Mouse (Mus musculus) midbrain, embryonic 15.5 days (tissue): ENCODE measurements around the gene Gm9903. TPM values are rescaled to one million over a fixed set of nuclear protein-coding genes. Genes with fewer than 3 reads are reported as not detected.

ENCODE experiments used
- ATAC-seq: fragments of 200-750 bp; cut with Nextera tagmentation; replicated peaks from 2 replicates; pipeline ENCODE4 v1.8.0; 2017; ENCODE audit warnings: moderate TSS enrichment
- H3K27ac ChIP-seq: fragments of 300-500 bp; sonication (generic); 2 replicates; pipeline ENCODE4 v1.5.1; 2015; ENCODE audit warnings: mild to moderate bottlenecking, inconsistent platforms
- H3K27me3 ChIP-seq: fragments of 300-500 bp; sonication (generic); replicated peaks from 2 replicates; pipeline ENCODE4 v1.6.1; 2015; ENCODE audit warnings: inconsistent platforms
- H3K36me3 ChIP-seq: fragments of 300-500 bp; sonication (generic); replicated peaks from 2 replicates; pipeline ENCODE4 v1.6.1; 2015; ENCODE audit warnings: inconsistent platforms
- H3K4me1 ChIP-seq: fragments of 300-500 bp; sonication (generic); 2 replicates; pipeline ENCODE4 v1.6.1; 2015; ENCODE audit warnings: inconsistent platforms
- H3K4me2 ChIP-seq: fragments of 300-500 bp; sonication (generic); 2 replicates; pipeline ENCODE4 v1.6.1; 2015; ENCODE audit warnings: inconsistent platforms, mild to moderate bottlenecking, moderate library complexity
- H3K4me3 ChIP-seq: fragments of 300-500 bp; sonication (generic); 2 replicates; pipeline ENCODE4 v1.5.1; 2015; ENCODE audit warnings: mild to moderate bottlenecking, inconsistent platforms
- H3K9ac ChIP-seq: fragments of 300-500 bp; sonication (generic); 2 replicates; pipeline ENCODE4 v1.6.1; 2015; ENCODE audit warnings: mild to moderate bottlenecking, inconsistent platforms
- H3K9me3 ChIP-seq: fragments of 300-500 bp; sonication (generic); 2 replicates; pipeline ENCODE4 v1.6.1; 2016; ENCODE audit warnings: inconsistent platforms
- WGBS: fragments of 180-500 bp; shearing (Covaris S2); methylation state at CpG from one replicate; pipeline ENCODE4 v1.1.7; 2015; ENCODE audit warnings: mixed read lengths; 5-methylcytosine and 5-hydroxymethylcytosine counted together
- polyA plus RNA-seq: library from polyadenylated mRNA; unstranded; fragments of >200 nt; fragmentation: Nextera tagmentation; extraction: Ambion mirVana; gene quantifications from 2 replicates; pipeline ENCODE4 v1.2.1, GENCODE M21; 2015

The Gm9903 gene
- polyA plus RNA-seq, 1 experiment from 2014 or later, result 0.77 TPM

DNA sequence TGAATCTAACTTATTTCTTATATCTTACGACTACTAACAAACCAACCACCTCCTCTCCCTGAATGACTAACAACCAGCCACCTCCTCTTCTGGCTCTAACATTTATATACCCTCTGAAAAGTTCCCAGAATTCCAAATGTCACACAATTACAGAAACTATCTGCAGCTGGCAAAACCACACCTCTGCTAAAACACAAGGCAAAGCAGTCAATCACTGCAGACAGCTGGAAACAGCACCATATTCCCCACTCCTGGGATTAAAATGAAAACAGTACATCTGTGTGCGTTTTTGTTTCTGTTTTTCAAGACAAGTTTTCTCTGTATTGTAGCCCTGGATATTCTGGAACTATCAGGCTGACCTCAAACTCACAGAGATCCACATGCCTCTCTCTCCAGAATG, 7.1 kb upstream of the Gm9903 start:
- peaks cover under 1% of the 10 kb centered on the region; the same call in 1 of the 2 replicates for H3K4me1 ChIP-seq
- no peak overlapping the region for H3K4me3 ChIP-seq
- no peak overlapping the region for H3K9ac ChIP-seq
- H3K36me3 ChIP-seq, result no peaks in the 10 kb centered on the region
- no peak overlapping the region for H3K4me2 ChIP-seq
- ATAC-seq, result no peak
- H3K27ac ChIP-seq, result no peak overlapping the region
- no peaks in the 10 kb centered on the region for H3K27me3 ChIP-seq
- WGBS, result 93% methylated on average over 2 of the region's 2 CpGs
- H3K9me3 ChIP-seq, result no peaks in the 10 kb centered on the region

DNA sequence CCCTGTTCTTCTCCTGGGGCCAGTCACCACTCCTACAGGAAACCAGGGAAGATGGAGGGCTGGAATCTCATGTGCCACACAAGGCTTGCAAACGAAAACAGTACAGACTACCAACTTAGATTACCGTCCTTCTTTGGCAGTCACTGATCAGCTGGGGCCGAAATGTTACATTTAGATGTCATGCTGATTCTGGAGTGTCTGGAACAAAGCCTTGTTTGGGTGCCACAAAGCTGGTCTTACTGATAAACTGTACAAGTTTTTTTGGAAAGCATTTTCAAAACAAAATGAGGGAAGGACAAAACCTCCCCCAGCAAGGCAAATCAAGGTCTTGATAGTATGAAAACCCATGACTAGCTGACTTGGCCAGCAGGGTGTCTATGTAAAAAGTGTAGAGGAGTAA, 6.0 kb upstream of the Gm9903 start:
- no peak overlapping the region for H3K9ac ChIP-seq
- H3K27me3 ChIP-seq, result no peaks in the 10 kb centered on the region
- H3K27ac ChIP-seq, result no peak overlapping the region
- no peak overlapping the region for H3K4me3 ChIP-seq
- H3K36me3 ChIP-seq, result no peaks in the 10 kb centered on the region
- no peak overlapping the region for H3K4me2 ChIP-seq
- peaks cover 10% of the 10 kb centered on the region for H3K4me1 ChIP-seq
- H3K9me3 ChIP-seq, result no peaks in the 10 kb centered on the region
- 89% methylated on average over 3 of the region's 3 CpGs for WGBS
- ATAC-seq, result no peak

DNA sequence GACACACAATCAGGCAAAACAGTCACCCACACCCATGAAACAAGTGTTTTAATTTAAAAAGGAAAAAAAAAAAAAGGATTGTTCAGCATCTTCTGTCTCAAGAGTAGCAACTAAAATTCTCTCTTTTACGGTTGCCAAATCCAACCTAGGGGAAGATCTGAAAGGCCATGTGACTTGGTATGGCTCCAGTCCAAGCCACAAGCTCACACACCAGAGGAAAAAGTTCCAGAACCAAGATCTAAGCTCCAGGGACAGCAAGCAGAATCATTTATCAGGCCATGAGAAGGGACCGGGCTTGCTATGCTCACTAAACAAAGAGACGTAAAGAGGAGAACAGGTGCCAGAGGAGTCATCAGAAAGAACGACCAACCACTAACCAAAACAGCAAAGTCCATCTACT, 1.8 kb upstream of the Gm9903 start:
- no peak overlapping the region for H3K9ac ChIP-seq
- H3K9me3 ChIP-seq, result no peaks in the 10 kb centered on the region
- H3K27me3 ChIP-seq, result no peaks in the 10 kb centered on the region
- H3K4me2 ChIP-seq, result peak overlapping the region; percentile 97
- H3K27ac ChIP-seq, result no peak overlapping the region
- no peak for ATAC-seq
- H3K4me3 ChIP-seq, result peak overlapping the region; percentile 68; the same call in 1 of the 2 replicates
- H3K36me3 ChIP-seq, result no peaks in the 10 kb centered on the region
- 52% methylated on average over 4 of the region's 4 CpGs for WGBS
- peaks cover 24% of the 10 kb centered on the region for H3K4me1 ChIP-seq

DNA sequence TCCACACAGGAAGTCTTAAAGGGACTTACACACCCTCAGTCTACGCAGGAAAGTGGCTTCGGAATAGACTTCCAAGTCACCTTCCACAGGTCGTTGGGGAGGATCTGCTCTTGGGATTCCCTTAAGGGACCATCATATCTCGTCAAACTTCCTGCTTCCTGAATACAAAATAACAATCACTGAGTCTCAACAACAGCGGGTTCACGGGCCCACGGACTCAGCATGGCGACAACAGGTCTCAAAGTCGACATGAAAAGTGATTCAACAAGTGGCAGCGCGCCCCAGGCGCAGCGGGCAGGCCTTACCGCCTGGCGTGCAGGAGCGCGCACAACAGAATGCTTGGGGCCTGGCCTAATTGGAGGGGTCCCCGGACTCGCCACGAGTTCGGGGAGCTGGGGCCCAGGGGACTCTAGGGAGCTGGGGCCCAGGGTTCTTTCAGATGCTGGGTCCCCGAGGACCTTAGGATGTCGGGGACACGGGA, 865 bp upstream of the Gm9903 start:
- Histone ChIP-seq H3K27ac (peak overlapping the region; percentile 93), H3K4me3 (peak overlapping the region; percentile 68), H3K4me1 (peaks cover 24% of the 10 kb centered on the region), H3K9me3 (no peaks in the 10 kb centered on the region), H3K27me3 (no peaks in the 10 kb centered on the region), H3K36me3 (no peaks in the 10 kb centered on the region), H3K9ac (peak overlapping the region; percentile 58), H3K4me2 (peak overlapping the region; percentile 97)
- under 1% methylated on average over 24 of the region's 24 CpGs for WGBS
- ATAC-seq, result 0 out of 2 replicates have a peak, but pooled peaks have one; percentile 0

DNA sequence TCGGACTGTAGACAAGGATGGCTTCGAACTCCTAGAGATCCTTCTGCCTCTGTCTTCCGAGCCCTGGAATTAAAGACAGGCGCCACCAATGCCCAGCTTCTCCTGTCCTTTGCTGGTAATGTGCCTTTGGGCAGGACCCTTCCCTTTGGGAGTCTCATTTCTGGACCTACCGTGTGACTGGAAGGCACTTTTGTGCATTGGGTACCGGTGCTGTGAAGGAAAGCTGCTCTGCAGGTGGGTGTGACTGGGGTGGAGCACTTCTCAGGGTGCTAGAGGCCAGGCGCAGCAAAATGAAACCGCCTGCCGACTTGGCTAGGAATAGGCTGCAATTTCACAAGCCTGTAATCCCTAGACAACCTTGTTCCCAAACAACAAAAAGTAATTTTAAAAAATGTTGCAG, 336 bp downstream of the Gm9903 start:
- H3K9ac ChIP-seq, result peak overlapping the region; percentile 38
- H3K4me3 ChIP-seq, result peak overlapping the region; percentile 68
- 3% methylated on average over 9 of the region's 9 CpGs for WGBS
- H3K9me3 ChIP-seq, result no peaks in the 10 kb centered on the region
- H3K4me2 ChIP-seq, result peak overlapping the region; percentile 97
- no peaks in the 10 kb centered on the region for H3K36me3 ChIP-seq
- peaks cover 24% of the 10 kb centered on the region for H3K4me1 ChIP-seq
- no peaks in the 10 kb centered on the region for H3K27me3 ChIP-seq
- H3K27ac ChIP-seq, result peak overlapping the region; percentile 93
- peak; percentile 43 for ATAC-seq

DNA sequence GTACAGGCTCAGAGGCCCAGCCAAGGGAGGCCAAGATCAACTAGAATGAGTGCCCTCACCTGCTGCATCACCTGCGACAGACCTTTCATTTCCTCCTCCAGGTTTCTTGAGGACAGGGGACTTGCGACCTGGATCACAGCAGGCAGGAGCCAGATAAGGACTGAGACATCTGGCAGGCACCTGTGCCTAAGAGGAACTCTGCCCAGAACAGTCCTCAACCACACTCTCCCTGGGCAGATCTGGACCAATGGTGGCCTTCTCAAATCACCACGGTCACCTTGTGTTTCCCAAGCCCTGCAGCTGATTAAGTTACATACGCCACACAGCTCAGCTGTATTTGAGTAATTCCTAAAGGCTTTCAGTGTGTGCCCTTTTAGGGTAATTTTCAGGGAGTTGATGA, 890 bp downstream of the Gm9903 start:
- Histone ChIP-seq H3K4me3 (peak overlapping the region; percentile 68), H3K4me2 (peak overlapping the region; percentile 97), H3K4me1 (peaks cover 24% of the 10 kb centered on the region), H3K36me3 (no peaks in the 10 kb centered on the region), H3K9ac (peak overlapping the region; percentile 38), H3K27me3 (no peaks in the 10 kb centered on the region), H3K27ac (no peak overlapping the region), H3K9me3 (no peaks in the 10 kb centered on the region)
- WGBS, result 80% methylated on average over 4 of the region's 4 CpGs
- no peak for ATAC-seq

DNA sequence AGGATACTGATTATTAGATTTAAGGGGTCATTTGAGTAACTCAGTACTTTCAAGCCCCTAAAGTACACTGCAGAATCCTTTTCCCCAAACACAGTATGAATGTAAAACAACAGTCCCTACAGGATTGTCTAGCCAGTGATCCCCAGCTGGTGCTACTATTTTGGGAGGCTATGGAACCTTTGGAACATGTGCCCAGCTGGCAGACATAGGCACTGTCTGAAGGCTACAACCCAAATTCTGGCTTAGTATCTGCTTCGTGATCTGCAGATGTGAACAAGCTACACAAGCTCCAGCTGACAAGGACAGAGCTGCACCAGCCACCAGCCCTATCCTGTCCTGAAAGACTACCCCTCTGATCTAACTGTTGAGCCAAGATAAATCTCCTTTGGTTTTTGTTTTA, 2.8 kb downstream of the Gm9903 start:
- 91% methylated on average over 1 of the region's 1 CpGs for WGBS
- Histone ChIP-seq H3K9me3 (no peaks in the 10 kb centered on the region), H3K27ac (no peak overlapping the region), H3K4me2 (no peak overlapping the region), H3K4me1 (peaks cover 24% of the 10 kb centered on the region), H3K4me3 (no peak overlapping the region), H3K9ac (no peak overlapping the region), H3K36me3 (no peaks in the 10 kb centered on the region), H3K27me3 (no peaks in the 10 kb centered on the region)
- ATAC-seq, result no peak

DNA sequence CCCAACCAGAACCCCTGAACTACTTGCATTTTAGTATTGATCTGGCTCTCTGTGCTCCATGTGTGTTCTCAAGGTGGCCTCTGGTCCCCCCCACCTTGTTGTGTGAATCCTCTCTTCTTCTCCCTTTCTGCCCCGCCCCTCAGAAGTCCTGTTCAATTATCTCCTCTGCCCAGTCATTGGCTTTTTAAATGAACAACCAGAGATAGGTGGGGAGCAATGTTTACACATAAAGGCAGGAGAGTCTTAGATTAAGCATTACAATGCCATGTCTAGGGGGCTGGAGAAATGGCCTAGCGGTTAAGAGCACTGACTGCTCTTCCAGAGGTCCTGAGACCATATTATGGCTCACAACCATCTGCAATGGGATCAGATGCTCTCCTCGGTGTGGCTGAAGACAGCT, 5.6 kb downstream of the Gm9903 start:
- Histone ChIP-seq H3K4me2 (no peak overlapping the region), H3K27me3 (no peaks in the 10 kb centered on the region), H3K27ac (no peak overlapping the region), H3K4me1 (peaks cover 8% of the 10 kb centered on the region), H3K36me3 (0 out of 2 replicates have a peak, but pooled peaks cover 3% of the 10 kb centered on the region), H3K9ac (no peak overlapping the region), H3K4me3 (no peak overlapping the region), H3K9me3 (no peaks in the 10 kb centered on the region)
- WGBS, result 92% methylated on average over 3 of the region's 3 CpGs
- ATAC-seq, result no peak

DNA sequence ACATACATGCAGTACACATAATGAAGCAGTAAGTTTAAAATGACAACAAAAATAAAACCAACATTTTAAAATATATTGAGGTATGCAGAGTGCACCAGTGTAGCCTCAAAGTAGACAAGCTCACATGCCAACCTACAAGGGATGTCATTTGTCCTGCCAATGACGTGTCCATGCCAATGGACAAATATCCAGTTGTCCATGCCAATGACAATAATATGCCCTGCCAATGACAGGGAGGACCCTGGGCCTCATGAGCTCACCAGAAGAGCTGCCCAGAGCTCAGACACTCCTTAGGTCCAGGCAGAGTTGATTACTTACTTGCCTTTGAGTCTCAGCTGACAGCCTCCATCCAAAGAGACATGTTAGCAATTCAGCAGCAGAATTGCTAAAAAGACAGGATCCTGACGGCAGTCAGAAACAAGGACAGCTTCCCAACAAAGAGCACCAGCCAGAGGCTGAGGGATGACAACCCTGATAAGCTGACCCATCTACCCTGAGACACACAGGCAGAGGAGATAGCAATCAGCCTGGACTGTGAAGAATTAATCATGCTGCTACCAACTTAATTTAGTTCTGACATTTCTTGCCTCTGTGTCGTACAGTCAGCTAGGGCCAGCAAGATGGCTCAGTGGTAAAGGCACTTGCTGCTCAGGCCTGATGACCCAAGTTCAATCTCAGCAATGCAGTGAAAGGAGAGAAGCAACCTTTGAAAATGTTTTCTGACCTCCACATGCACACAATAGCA, 8.1 kb downstream of the Gm9903 start:
- no peak overlapping the region for H3K9ac ChIP-seq
- no peaks in the 10 kb centered on the region for H3K9me3 ChIP-seq
- H3K27me3 ChIP-seq, result no peaks in the 10 kb centered on the region
- H3K4me1 ChIP-seq, result no peaks in the 10 kb centered on the region
- no peak for ATAC-seq
- no peak overlapping the region for H3K4me2 ChIP-seq
- H3K36me3 ChIP-seq, result peaks cover 6% of the 10 kb centered on the region; the same call in 1 of the 2 replicates
- no peak overlapping the region for H3K27ac ChIP-seq
- no peak overlapping the region for H3K4me3 ChIP-seq
- WGBS, result 77% methylated on average over 3 of the region's 3 CpGs

DNA sequence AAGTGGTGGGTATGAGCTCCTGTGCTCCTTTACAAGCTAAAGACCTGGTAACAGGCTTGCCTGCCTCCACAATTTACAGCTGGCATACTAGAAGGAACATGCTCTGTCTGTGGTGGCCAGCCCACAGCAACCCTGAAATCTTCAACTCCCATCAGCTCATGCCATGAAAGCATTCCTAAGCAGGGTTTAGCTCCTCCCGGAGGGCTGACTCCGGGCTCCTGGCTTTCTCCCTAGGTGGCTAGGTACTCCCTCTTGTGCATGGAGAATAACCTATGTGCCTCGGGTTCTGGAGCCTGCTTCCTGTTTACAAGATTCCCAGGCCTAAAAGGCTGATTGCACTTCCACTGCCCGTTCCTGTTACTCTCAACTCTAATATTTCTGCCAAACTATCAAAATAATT, 9.1 kb downstream of the Gm9903 start:
- Histone ChIP-seq H3K9me3 (no peaks in the 10 kb centered on the region), H3K27ac (no peak overlapping the region), H3K9ac (0 out of 2 replicates have a peak overlapping the region, but pooled peaks have one; percentile 4), H3K27me3 (no peaks in the 10 kb centered on the region), H3K4me1 (no peaks in the 10 kb centered on the region), H3K4me3 (no peak overlapping the region), H3K36me3 (peaks cover 17% of the 10 kb centered on the region; the same call in 1 of the 2 replicates), H3K4me2 (no peak overlapping the region)
- no peak for ATAC-seq
- 77% methylated on average over 4 of the region's 4 CpGs for WGBS

DNA sequence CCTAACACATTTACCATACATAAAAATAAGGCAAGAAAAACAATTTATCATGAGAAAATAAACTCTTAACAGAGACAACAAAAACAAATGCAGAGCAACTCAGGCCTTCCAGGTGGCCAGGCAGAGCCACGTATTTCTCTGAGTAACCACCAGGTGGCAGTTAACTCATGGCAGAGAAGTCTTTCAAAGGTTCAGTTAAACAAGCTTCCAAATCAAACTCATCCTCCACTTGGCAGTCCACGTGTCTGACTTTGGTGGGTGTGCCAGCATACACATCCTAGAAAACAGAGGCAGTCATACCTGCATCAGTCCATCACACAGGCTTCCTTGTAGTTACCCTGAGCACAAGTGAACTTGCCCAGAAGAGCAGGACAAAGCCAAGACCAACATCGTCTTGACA, 10.9 kb downstream of the Gm9903 start:
- no peak overlapping the region for H3K9ac ChIP-seq
- no peaks in the 10 kb centered on the region for H3K4me1 ChIP-seq
- H3K4me3 ChIP-seq, result no peak overlapping the region
- H3K4me2 ChIP-seq, result no peak overlapping the region
- 39% methylated on average over 3 of the region's 3 CpGs for WGBS
- no peaks in the 10 kb centered on the region for H3K27me3 ChIP-seq
- no peak for ATAC-seq
- H3K9me3 ChIP-seq, result no peaks in the 10 kb centered on the region
- H3K36me3 ChIP-seq, result peaks cover 29% of the 10 kb centered on the region
- no peak overlapping the region for H3K27ac ChIP-seq

DNA sequence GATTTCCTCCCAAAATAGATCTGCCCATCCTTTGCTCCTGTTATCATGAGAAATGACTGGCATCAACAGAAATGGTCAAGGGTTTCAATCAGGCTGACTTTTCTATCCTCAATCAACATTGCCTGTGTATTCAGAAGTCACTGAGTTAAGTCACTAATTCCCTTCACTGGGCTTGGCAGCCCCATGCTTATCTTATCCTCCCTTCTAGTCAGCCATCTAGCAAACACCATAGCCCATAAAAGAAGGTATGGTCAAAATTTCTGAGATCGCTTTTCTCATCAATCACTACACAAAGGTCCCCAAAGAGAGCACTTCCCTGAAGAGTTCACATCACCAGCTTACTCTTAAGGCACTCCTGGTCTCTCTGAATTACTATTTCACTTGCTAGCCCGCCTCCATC, 21.3 kb downstream of the Gm9903 start:
- Histone ChIP-seq H3K4me3 (peak overlapping the region; percentile 75), H3K36me3 (peaks cover 4% of the 10 kb centered on the region; the same call in 1 of the 2 replicates), H3K27ac (peak overlapping the region; percentile 96), H3K27me3 (no peaks in the 10 kb centered on the region), H3K9ac (peak overlapping the region; percentile 66), H3K4me2 (peak overlapping the region; percentile 49), H3K9me3 (no peaks in the 10 kb centered on the region), H3K4me1 (peaks cover 26% of the 10 kb centered on the region)
- ATAC-seq, result no peak
- 15% methylated on average over 2 of the region's 2 CpGs for WGBS

DNA sequence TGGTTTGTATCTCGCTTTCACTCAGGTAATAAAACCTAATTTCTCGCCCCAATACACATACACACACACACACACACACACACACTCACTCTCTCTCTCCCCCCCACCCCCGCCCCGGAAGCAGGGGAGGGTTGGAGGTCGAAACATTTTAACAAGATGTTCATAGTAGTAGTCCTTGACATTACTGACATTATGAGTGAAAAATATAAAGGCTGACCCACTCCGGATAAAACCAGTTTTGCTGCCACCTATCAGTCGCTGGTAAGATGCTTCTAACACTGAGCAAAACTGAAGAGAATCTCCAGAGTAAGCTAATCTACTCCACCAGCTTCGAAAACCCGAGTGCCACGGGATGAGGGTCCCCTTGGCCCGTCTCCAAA, 21.8 kb downstream of the Gm9903 start:
- 0 out of 2 replicates have a peak, but pooled peaks cover 3% of the 10 kb centered on the region for H3K36me3 ChIP-seq
- ATAC-seq, result no peak; the same call in 1 of the 2 replicates
- H3K9me3 ChIP-seq, result no peaks in the 10 kb centered on the region
- peak overlapping the region; percentile 49 for H3K4me2 ChIP-seq
- WGBS, result 0% methylated on average over 11 of the region's 11 CpGs
- H3K27me3 ChIP-seq, result no peaks in the 10 kb centered on the region
- peak overlapping the region; percentile 66 for H3K9ac ChIP-seq
- peaks cover 31% of the 10 kb centered on the region for H3K4me1 ChIP-seq
- peak overlapping the region; percentile 75 for H3K4me3 ChIP-seq
- peak overlapping the region; percentile 96 for H3K27ac ChIP-seq
